Mouse (Mus musculus): ENCODE results near the gene Ubald1. TPM values are rescaled to one million over a fixed set of nuclear protein-coding genes. Genes with fewer than 3 reads are reported as not detected.

Gene Ubald1
- polyA plus RNA-seq, 1 experiment from 2014 or later = 31.5 TPM

DNA sequence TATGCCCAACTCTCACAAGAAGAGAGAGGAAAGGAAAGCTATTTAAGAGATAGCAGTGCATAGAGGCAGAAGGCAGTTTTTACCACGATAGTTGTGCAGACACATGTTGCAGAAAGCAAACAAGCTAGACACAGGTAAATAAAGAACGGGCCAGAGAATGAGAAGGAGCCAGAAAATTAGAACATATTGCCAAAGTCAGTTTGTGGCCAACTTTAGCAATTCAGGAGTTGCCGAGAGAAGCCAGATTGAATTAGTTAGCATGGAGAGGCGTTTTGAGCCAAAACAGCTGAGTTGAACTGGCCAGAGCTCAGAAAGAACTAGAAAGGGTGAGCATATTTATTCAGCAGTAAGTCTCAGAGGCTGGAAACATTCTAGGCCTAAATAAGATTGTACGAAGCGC, 12.1 kb upstream of the Ubald1 start:
- Histone ChIP-seq H3K9me3 (replicated peaks; ENCODE audit: control insufficient read depth, low read length) (no peaks in the 10 kb centered on the region), H3K4me2 (ENCODE audit: low read depth, low read length) (no peak overlapping the region), H3K27me3 (ENCODE audit: control insufficient read depth, insufficient read depth, low read length) (no peaks in the 10 kb centered on the region), H3K27ac (ENCODE audit: low read length) (no peak overlapping the region), H3K4me1 (ENCODE audit: control insufficient read depth, insufficient read depth, low read length) (peaks cover 23% of the 10 kb centered on the region), H3K36me3 (ENCODE audit: control insufficient read depth, insufficient read depth, low read length) (no peaks in the 10 kb centered on the region; the same call in 1 of the 2 replicates), H3K4me3 (replicated peaks; ENCODE audit: low read length) (no peak overlapping the region), H3K9ac (ENCODE audit: low read length) (no peak overlapping the region)
- no peak for ATAC-seq (ENCODE audit: insufficient read depth, low FRiP score)
- WGBS = 84% methylated on average over 6 of the region's 6 CpGs

DNA sequence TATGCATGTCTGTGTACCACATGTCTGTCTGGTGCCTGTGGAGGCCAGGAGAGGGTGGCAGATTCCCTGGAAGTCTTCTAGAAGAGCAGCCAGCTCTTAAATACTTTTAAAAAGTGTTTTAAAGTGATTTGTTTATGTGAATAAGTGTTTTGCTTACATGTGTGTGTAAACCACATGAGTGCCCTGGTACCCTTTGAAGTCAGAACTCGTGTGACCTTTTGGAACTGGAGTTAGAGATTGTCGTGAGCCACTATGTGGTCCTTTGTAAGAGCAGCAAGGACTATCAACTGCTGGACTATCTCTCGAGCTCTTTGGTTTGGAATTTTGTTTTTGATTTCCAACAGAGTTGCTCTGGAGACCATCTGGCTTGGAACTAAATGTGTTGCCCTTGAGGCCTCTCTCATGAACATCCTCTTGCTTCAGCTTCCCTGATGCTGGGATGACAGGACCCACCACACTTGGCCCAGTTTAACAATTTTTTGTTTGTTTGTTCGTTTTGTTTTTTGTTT, 10.1 kb upstream of the Ubald1 start:
- no peak for ATAC-seq (ENCODE audit: insufficient read depth, low FRiP score)
- 55% methylated on average over 4 of the region's 4 CpGs for WGBS
- Histone ChIP-seq H3K36me3 (ENCODE audit: control insufficient read depth, insufficient read depth, low read length) (no peaks in the 10 kb centered on the region; the same call in 1 of the 2 replicates), H3K4me3 (replicated peaks; ENCODE audit: low read length) (no peak overlapping the region), H3K9ac (ENCODE audit: low read length) (no peak overlapping the region), H3K9me3 (replicated peaks; ENCODE audit: control insufficient read depth, low read length) (no peaks in the 10 kb centered on the region), H3K4me2 (ENCODE audit: low read depth, low read length) (no peak overlapping the region), H3K27me3 (ENCODE audit: control insufficient read depth, insufficient read depth, low read length) (no peaks in the 10 kb centered on the region), H3K27ac (ENCODE audit: low read length) (no peak overlapping the region), H3K4me1 (ENCODE audit: control insufficient read depth, insufficient read depth, low read length) (peaks cover 27% of the 10 kb centered on the region)

DNA sequence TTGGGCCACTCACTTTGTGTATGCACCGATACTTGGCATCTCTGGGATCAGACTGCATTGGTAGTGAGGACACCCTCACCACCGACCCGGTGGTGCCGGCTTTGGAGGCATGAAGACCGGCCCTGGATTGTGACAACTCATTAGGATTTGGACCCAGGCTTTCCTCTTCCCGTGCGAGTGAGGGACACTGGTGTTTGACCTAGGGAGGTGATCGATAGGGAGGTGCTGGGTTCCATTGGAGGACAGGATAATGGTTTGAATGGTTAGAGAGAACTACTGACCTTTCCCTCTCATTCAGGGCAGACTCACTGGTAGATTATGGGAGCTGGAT, 6.5 kb upstream of the Ubald1 start:
- H3K4me2 ChIP-seq (ENCODE audit: low read depth, low read length) = peak overlapping the region; percentile 92
- no peak for ATAC-seq (ENCODE audit: insufficient read depth, low FRiP score)
- peak overlapping the region; percentile 92 for H3K27ac ChIP-seq (ENCODE audit: low read length)
- no peaks in the 10 kb centered on the region for H3K27me3 ChIP-seq (ENCODE audit: control insufficient read depth, insufficient read depth, low read length)
- H3K36me3 ChIP-seq (ENCODE audit: control insufficient read depth, insufficient read depth, low read length) = no peaks in the 10 kb centered on the region
- H3K4me1 ChIP-seq (ENCODE audit: control insufficient read depth, insufficient read depth, low read length) = peaks cover 33% of the 10 kb centered on the region
- peak overlapping the region; percentile 94 for H3K9ac ChIP-seq (ENCODE audit: low read length)
- peak overlapping the region; percentile 95 for H3K4me3 ChIP-seq (replicated peaks; ENCODE audit: low read length)
- WGBS = under 1% methylated on average over 8 of the region's 8 CpGs
- no peaks in the 10 kb centered on the region for H3K9me3 ChIP-seq (replicated peaks; ENCODE audit: control insufficient read depth, low read length)

DNA sequence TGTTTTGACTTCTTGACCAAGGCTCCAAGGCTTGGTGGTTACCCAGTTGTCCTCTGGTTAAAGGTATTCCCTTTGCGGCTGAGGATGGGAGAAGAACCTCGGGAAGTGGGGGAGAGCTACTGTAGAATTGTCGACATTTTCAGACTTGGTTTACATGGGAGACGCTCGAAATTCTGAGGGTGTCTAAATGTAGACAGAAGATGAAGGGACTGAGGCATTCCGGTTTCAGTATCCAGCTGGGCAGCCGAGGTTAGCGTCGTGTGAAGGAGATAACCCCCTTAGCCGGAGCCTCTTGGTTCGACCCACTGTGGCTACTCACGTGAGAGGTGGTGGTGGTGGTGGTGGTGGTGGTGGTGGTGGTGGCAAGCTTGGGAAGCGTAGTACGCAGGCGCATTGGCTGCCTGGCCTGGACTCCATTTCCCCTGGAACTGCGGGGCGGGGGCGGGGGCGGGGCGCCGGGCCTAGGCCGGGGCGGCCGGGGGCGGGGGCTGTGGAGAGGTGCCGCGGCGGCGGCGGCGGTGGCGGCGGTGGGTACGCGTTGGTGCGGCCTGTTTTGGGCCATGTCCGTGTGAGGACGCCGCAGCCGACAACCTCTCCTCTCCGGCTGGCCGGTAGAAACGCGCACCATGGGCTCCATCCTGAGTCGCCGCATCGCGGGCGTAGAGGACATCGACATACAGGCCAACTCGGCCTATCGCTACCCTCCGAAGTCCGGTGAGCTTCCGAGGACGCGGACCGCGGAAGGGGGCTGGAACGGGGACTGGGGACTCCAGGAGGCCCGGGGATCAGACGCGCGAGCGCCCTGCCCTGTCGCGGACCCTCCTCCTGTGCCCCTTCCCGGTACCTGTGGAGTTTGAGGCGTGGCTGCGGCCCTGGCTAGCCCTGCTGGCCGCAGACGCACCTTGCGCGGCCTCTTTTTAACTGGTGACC, 5.9 kb upstream of the Ubald1 start, which contains the start of gene Mgrn1:
Gene Mgrn1 (plus strand): TSS at position 490 of the 930 bp plus-strand sequence.
- H3K27me3 ChIP-seq (ENCODE audit: control insufficient read depth, insufficient read depth, low read length) = no peaks in the 10 kb centered on the region
- H3K27ac ChIP-seq (ENCODE audit: low read length) = peak within 1 kb of the TSS; percentile 93
- H3K36me3 ChIP-seq (ENCODE audit: control insufficient read depth, insufficient read depth, low read length) = no peaks in the 10 kb centered on the region
- H3K4me1 ChIP-seq (ENCODE audit: control insufficient read depth, insufficient read depth, low read length) = peaks cover 37% of the 10 kb centered on the region
- ATAC-seq (ENCODE audit: insufficient read depth, low FRiP score) = peak; percentile 91
- no peaks in the 10 kb centered on the region for H3K9me3 ChIP-seq (replicated peaks; ENCODE audit: control insufficient read depth, low read length)
- WGBS = under 1% methylated on average over 68 of the region's 74 CpGs
- H3K9ac ChIP-seq (ENCODE audit: low read length) = peak within 1 kb of the TSS; percentile 94
- H3K4me2 ChIP-seq (ENCODE audit: low read depth, low read length) = peak within 1 kb of the TSS; percentile 92
- peak within 1 kb of the TSS; percentile 95 for H3K4me3 ChIP-seq (replicated peaks; ENCODE audit: low read length)

DNA sequence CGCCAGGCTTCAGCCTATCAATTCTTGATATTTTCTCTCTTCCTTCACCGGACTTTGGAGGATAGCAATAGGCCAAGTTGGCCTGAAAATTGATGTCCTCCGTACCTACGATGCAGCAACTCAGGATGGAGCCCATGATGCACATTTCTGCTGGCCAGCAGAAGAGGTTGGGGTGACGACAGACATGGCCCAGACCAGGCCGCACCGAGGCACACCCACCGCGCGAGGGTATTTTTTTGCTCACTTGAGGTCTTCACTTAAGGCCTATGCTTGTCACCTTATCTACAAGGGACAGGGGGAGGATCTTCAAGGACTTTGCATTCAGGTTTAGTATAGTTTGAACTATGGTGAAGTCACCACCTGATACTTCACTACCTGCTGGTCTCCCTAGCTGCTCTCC, 4.8 kb upstream of the Ubald1 start:
- Histone ChIP-seq H3K4me1 (ENCODE audit: control insufficient read depth, insufficient read depth, low read length) (peaks cover 34% of the 10 kb centered on the region), H3K4me3 (replicated peaks; ENCODE audit: low read length) (peak overlapping the region; percentile 95; the same call in 1 of the 2 replicates), H3K9ac (ENCODE audit: low read length) (no peak overlapping the region), H3K4me2 (ENCODE audit: low read depth, low read length) (peak overlapping the region; percentile 92; the same call in 1 of the 2 replicates), H3K36me3 (ENCODE audit: control insufficient read depth, insufficient read depth, low read length) (no peaks in the 10 kb centered on the region), H3K27me3 (ENCODE audit: control insufficient read depth, insufficient read depth, low read length) (no peaks in the 10 kb centered on the region), H3K27ac (ENCODE audit: low read length) (no peak overlapping the region; the same call in 1 of the 2 replicates), H3K9me3 (replicated peaks; ENCODE audit: control insufficient read depth, low read length) (no peaks in the 10 kb centered on the region)
- no peak for ATAC-seq (ENCODE audit: insufficient read depth, low FRiP score)
- 90% methylated on average over 10 of the region's 10 CpGs for WGBS

DNA sequence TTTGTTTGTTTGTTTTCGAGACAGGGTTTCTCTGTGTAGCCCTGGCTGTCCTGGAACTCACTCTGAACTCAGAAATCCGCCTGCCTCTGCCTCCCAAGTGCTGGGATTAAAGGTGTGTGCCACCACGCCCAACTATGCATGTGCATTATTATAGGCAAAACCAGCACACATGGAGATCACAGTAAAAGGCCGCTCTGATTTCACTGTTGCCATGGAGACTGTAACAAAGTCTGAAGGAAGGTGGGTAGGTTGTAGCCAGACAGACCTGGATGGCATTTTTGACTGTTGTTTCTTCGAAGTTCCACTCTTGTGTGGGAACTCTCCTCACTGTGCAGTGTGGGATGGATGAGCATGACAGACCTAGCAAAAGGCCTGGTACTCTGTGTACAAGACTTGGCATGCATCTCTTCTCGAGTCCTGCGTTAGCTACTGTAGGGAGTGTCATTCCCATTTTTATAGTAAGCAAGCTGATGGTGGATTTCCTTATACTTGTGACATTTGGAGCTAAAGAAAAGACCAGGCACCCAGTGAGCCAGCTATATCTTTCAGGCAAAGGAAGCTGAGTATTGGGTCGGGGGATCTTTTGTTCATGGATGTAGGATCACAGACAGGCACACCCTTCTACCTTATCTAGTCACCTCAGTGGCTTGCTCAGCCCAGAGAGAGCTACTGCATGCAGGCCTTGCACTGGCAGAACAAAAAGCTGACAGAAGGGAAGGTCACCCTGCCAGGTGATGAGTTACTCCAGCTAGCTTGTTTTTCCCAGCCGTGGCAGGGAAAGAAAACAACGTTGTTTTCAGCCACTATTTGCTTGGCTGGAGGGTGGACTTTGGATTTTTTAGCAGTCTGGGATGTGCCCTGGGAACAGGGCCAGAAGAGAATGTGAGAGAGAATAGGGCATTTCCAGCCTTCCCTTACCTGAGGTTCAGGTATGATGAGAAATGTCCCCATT, 1.6 kb upstream of the Ubald1 start:
- Histone ChIP-seq H3K27ac (ENCODE audit: low read length) (peak overlapping the region; percentile 99), H3K9ac (ENCODE audit: low read length) (peak overlapping the region; percentile 94; the same call in 1 of the 2 replicates), H3K27me3 (ENCODE audit: control insufficient read depth, insufficient read depth, low read length) (no peaks in the 10 kb centered on the region), H3K4me3 (replicated peaks; ENCODE audit: low read length) (peak overlapping the region; percentile 89), H3K4me1 (ENCODE audit: control insufficient read depth, insufficient read depth, low read length) (peaks cover 28% of the 10 kb centered on the region), H3K9me3 (replicated peaks; ENCODE audit: control insufficient read depth, low read length) (no peaks in the 10 kb centered on the region), H3K4me2 (ENCODE audit: low read depth, low read length) (peak overlapping the region; percentile 66), H3K36me3 (ENCODE audit: control insufficient read depth, insufficient read depth, low read length) (no peaks in the 10 kb centered on the region)
- WGBS = 71% methylated on average over 10 of the region's 10 CpGs
- no peak for ATAC-seq (ENCODE audit: insufficient read depth, low FRiP score)

DNA sequence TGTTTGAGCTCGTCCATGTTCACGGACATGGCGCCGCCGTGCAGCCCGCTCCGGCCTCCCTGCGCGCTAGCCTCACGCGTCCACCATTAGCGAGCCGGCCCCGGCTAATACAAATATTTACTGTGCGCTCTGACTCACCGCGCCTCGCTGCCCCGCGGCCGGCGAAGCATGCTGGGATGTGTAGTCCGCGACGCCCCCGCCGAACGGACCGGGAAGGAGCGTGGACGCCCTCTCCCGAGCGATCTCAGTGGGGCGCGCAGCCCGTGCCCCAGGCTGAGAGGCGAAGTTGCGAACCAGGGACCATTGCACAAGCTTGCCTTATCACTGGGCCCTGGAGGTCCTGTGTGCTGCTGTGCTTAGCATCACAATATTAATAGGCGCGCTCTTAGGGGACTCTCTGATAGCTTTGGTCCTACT, 399 bp downstream of the Ubald1 start:
- peak; percentile 80 for ATAC-seq (ENCODE audit: insufficient read depth, low FRiP score)
- under 1% methylated on average over 40 of the region's 40 CpGs for WGBS
- H3K36me3 ChIP-seq (ENCODE audit: control insufficient read depth, insufficient read depth, low read length) = 0 out of 2 replicates have a peak, but pooled peaks cover 3% of the 10 kb centered on the region

DNA sequence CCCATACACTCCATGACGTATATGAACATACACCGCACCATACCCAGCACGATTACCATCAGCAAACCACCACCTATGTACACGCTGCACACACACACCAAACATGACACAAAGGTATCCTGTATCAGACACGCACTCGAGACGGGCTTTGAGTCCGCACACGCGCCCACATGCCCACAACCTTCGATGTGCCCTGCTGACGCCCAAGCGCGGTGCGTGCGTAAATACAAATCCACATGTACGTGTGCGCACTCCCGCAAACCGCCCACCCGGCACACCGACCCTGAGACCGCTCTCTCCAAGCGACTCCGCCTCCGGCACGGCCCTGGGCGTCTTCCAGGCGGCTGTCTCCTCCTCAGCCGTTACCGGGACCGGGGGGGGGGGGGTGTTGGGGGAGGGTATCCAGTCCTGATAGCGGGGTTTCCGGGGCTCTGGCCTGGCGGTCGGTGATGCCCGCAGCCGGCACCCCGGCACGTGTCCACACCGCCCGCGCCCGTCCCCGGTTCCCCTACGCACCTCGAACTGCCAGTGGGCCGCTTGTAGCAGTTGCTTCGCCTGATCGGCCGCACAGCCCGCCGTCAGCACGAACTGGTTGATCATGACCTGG, 911 bp downstream of the Ubald1 start:
- Histone ChIP-seq H3K4me1 (ENCODE audit: control insufficient read depth, insufficient read depth, low read length) (peaks cover 32% of the 10 kb centered on the region), H3K27ac (ENCODE audit: low read length) (peak overlapping the region; percentile 100), H3K36me3 (ENCODE audit: control insufficient read depth, insufficient read depth, low read length) (0 out of 2 replicates have a peak, but pooled peaks cover 3% of the 10 kb centered on the region), H3K4me2 (ENCODE audit: low read depth, low read length) (peak overlapping the region; percentile 81), H3K27me3 (ENCODE audit: control insufficient read depth, insufficient read depth, low read length) (no peaks in the 10 kb centered on the region), H3K9ac (ENCODE audit: low read length) (peak overlapping the region; percentile 93), H3K9me3 (replicated peaks; ENCODE audit: control insufficient read depth, low read length) (no peaks in the 10 kb centered on the region), H3K4me3 (replicated peaks; ENCODE audit: low read length) (peak overlapping the region; percentile 89)
- under 1% methylated on average over 51 of the region's 54 CpGs for WGBS
- peak; percentile 4 for ATAC-seq (ENCODE audit: insufficient read depth, low FRiP score)

More for the DNA sequence above, 399 bp downstream of the Ubald1 start:
- Histone ChIP-seq H3K27me3 (ENCODE audit: control insufficient read depth, insufficient read depth, low read length) (no peaks in the 10 kb centered on the region), H3K4me1 (ENCODE audit: control insufficient read depth, insufficient read depth, low read length) (peaks cover 32% of the 10 kb centered on the region), H3K27ac (ENCODE audit: low read length) (peak overlapping the region; percentile 100), H3K9me3 (replicated peaks; ENCODE audit: control insufficient read depth, low read length) (no peaks in the 10 kb centered on the region), H3K4me3 (replicated peaks; ENCODE audit: low read length) (peak overlapping the region; percentile 89), H3K9ac (ENCODE audit: low read length) (peak overlapping the region; percentile 93), H3K4me2 (ENCODE audit: low read depth, low read length) (peak overlapping the region; percentile 81)

Measured in stomach, embryonic 16.5 days (tissue).